Mouse (Mus musculus) myocyte (in vitro differentiated cells): ENCODE data around the gene Tshr. TPM values are rescaled to one million over a fixed set of nuclear protein-coding genes. Genes with fewer than 3 reads are reported as not detected.
"Not testable (repeated sequence)": the region's sequence is repeated elsewhere in the genome, so short reads cannot be mapped to it uniquely, and the experiment has no call there.

Source experiments
- H3K27me3 ChIP-seq: one replicate; pipeline ENCODE4 v1.6.1; 2011; ENCODE audit not compliant: control insufficient read depth, insufficient read depth, insufficient read length
- H3K36me3 ChIP-seq: one replicate; pipeline ENCODE4 v1.6.1; 2011; ENCODE audit not compliant: control insufficient read depth, insufficient read depth
- H3K4me2 ChIP-seq: one replicate; pipeline ENCODE4 v1.6.1; 2011; ENCODE audit warnings: low read depth, control low read depth
- H3K4me3 ChIP-seq: one replicate; pipeline ENCODE4 v1.5.1; 2011; ENCODE audit warnings: mild to moderate bottlenecking, control low read depth, moderate library complexity
- H3K79me2 ChIP-seq: one replicate; pipeline ENCODE4 v1.6.1; 2011; ENCODE audit not compliant: control insufficient read depth, insufficient read depth
- H3ac ChIP-seq: one replicate; pipeline ENCODE4 v1.6.1; 2011; ENCODE audit not compliant: control insufficient read depth, insufficient read length
- CEBPB ChIP-seq: IDR thresholded peaks from 2 replicates; pipeline ENCODE4 v1.6.1; 2011; ENCODE audit warnings: mild to moderate bottlenecking, moderate library complexity; ENCODE audit not compliant: poor library complexity, insufficient read depth, severe bottlenecking
- E2F4 ChIP-seq: IDR thresholded peaks from one replicate; pipeline ENCODE4 v1.6.1; 2011; ENCODE audit warnings: mild to moderate bottlenecking, control low read depth, moderate library complexity; ENCODE audit not compliant: insufficient read depth
- MAX ChIP-seq: IDR thresholded peaks from one replicate; pipeline ENCODE4 v1.6.1; 2011; ENCODE audit warnings: low read depth, mild to moderate bottlenecking, control low read depth
- MYOD1 ChIP-seq, 3 experiments: IDR thresholded peaks; one replicate each; pipeline ENCODE4 v1.6.1; 2011; ENCODE audit warnings: control low read depth in 2 of 3, low read depth in 2 of 3, mild to moderate bottlenecking in 2 of 3, moderate library complexity in 1 of 3; ENCODE audit not compliant: insufficient read length in 2 of 3, control insufficient read depth in 1 of 3
- MYOG ChIP-seq, 3 experiments: IDR thresholded peaks; one replicate each; pipeline ENCODE4 v1.6.1; 2011; ENCODE audit warnings: control low read depth in 2 of 3, low read depth in 2 of 3, mild to moderate bottlenecking in 2 of 3; ENCODE audit not compliant: insufficient read length in 2 of 3, control insufficient read depth in 1 of 3, insufficient read depth in 1 of 3
- POLR2A ChIP-seq: IDR thresholded peaks from one replicate; pipeline ENCODE4 v1.6.1; 2011; ENCODE audit warnings: low read depth, mild to moderate bottlenecking, control low read depth, moderate library complexity; ENCODE audit not compliant: insufficient read length
- POLR2AphosphoS2 ChIP-seq: IDR thresholded peaks from one replicate; pipeline ENCODE4 v1.6.1; 2011; ENCODE audit warnings: low read depth, control low read depth; ENCODE audit not compliant: insufficient read length
- REST ChIP-seq: IDR thresholded peaks from one replicate; pipeline ENCODE4 v1.6.1; 2011; ENCODE audit warnings: mild to moderate bottlenecking, control low read depth, moderate library complexity; ENCODE audit not compliant: insufficient read depth, insufficient read length
- SRF ChIP-seq: IDR thresholded peaks from one replicate; pipeline ENCODE4 v1.6.1; 2011; ENCODE audit warnings: low read depth; ENCODE audit not compliant: control insufficient read depth, insufficient read length
- TCF12 ChIP-seq: IDR thresholded peaks from one replicate; pipeline ENCODE4 v1.6.1; 2011; ENCODE audit warnings: mild to moderate bottlenecking, control low read depth; ENCODE audit not compliant: poor library complexity, insufficient read depth, severe bottlenecking
- TCF3 ChIP-seq: IDR thresholded peaks from one replicate; pipeline ENCODE4 v1.6.1; 2011; ENCODE audit warnings: low read depth, control low read depth; ENCODE audit not compliant: insufficient read length
- USF1 ChIP-seq: IDR thresholded peaks from one replicate; pipeline ENCODE4 v1.6.1; 2011; ENCODE audit warnings: low read depth, mild to moderate bottlenecking, control low read depth, moderate library complexity
- polyA plus RNA-seq: library from polyadenylated mRNA; unstranded; fragments of >200 nt; fragmentation: generic; extraction: Trizol; gene quantifications from one replicate; pipeline ENCODE4 v1.2.1, GENCODE M21; 2012; ENCODE audit warnings: missing spikeins

Tshr gene
- not detected for polyA plus RNA-seq

DNA sequence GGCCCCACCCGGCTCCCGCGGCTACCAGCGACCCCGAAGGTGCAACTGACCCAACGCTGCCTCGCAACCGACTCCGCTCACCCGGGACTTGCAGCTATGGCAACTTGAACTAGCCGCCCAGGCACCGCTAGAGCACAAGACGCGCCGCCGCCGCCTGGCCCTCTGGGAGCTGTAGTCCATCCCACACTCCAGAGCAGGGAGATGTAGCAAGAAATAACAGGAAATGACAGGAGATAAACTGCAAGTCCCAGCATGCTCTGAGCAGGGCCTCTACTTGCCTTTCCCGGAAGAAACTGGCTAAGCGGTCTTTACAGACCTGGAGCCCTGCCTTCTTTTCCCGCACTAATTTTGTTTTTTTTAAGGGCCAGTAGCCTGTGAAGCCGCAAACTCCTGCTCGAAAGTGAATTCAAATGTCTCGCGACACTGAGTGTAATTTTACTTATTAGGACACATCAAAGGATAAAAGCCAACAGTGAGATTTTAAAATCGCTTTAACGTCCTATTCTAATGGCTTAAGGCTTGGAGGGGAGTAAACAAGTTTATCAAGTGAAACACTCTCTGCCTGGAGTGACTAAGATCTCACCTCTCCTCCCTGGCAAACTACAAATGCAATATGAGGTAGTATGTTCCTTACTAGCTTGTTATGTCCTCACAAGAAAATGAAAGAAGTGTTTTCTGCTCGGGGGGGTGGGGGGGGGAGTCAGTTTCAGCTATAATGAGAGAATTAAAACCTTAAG, at the start of gene Tshr, which contains the start of gene Cep128:
TSS of gene Tshr (plus strand) at position 283 of the 737 bp plus-strand sequence.
TSS of gene Cep128 (minus strand) at position 129 of the 737 bp plus-strand sequence.
- H3K4me2 ChIP-seq, result peak within 1 kb of the TSS; percentile 90
- peaks cover 3% of the 10 kb centered on the region for H3K79me2 ChIP-seq
- peak within 1 kb of the TSS; percentile 70 for H3K4me3 ChIP-seq
- H3ac ChIP-seq, result no peak within 1 kb of the TSS
- no peak for TF ChIP-seq TCF3
- TF ChIP-seq TCF12, result no peak
- TF ChIP-seq MYOD1 (IDR thresholded peaks at IDR 0.05; ENCODE audit: control insufficient read depth in 1 of 3, insufficient read length in 2 of 3, low read depth in 2 of 3), result no peak
- TF ChIP-seq MYOG (IDR thresholded peaks at IDR 0.05; ENCODE audit: control insufficient read depth in 1 of 3, insufficient read depth in 1 of 3, insufficient read length in 2 of 3, low read depth in 2 of 3), result no peak
- TF ChIP-seq POLR2AphosphoS2, result no peak
- peak; percentile 96 for TF ChIP-seq E2F4
- TF ChIP-seq REST, result no peak
- TF ChIP-seq CEBPB, result no peak
- TF ChIP-seq USF1, result peak; percentile 8
- peak; percentile 53 for TF ChIP-seq POLR2A
- TF ChIP-seq MAX, result no peak
- TF ChIP-seq SRF, result peak; percentile 69
- H3K27me3 ChIP-seq, result no peaks in the 10 kb centered on the region
- H3K36me3 ChIP-seq, result no peaks in the 10 kb centered on the region

DNA sequence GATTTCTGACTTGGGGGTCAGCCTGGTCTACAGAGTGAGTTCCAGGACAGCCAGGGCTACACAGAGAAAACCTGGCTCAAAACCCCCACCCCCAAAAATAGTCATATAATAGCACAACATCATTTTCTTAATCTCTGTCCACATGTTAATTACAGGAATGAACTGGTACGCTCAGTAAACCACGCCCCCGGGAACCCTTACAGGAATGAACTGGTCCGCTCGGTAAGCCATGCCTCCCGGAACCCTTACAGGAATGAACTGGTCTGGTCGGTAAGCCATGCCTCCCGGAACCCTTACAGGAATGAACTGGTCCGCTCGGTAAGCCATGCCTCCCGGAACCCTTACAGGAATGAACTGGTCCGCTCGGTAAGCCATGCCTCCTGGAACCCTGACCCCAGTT, 45.7 kb upstream of the Tshr start:
- not testable (repeated sequence) for H3K27me3 ChIP-seq, H3K4me2 ChIP-seq, H3K79me2 ChIP-seq, H3ac ChIP-seq, H3K4me3 ChIP-seq, H3K36me3 ChIP-seq

DNA sequence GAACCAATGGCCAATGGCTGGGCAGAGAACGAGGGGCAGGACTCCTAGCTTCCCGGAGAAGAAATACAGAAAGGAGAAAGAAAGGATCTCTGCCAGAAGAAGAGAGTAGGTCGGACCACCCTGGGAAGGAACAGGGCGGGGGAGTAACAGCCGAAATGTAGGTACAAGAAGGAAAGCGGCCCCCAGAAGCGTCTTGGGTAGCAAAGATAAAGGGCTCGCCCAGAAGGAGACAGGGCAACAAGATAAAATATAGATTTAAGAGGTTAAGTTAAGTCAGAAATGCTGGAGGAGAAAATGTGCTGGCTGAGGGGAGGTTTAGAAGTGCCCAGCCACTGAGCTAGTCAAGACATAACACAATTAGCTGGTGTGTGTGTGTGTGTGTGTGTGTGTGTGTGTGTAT, 30.6 kb upstream of the Tshr start:
- Histone ChIP-seq H3K27me3 (no peaks in the 10 kb centered on the region), H3ac (no peak overlapping the region), H3K4me3 (no peak overlapping the region), H3K79me2 (no peaks in the 10 kb centered on the region), H3K4me2 (no peak overlapping the region), H3K36me3 (no peaks in the 10 kb centered on the region)
- no peak for TF ChIP-seq USF1
- TF ChIP-seq CEBPB, result no peak
- no peak for TF ChIP-seq TCF12
- TF ChIP-seq MYOG (IDR thresholded peaks at IDR 0.05; ENCODE audit: control insufficient read depth in 1 of 3, insufficient read depth in 1 of 3, insufficient read length in 2 of 3, low read depth in 2 of 3), result no peak
- no peak for TF ChIP-seq TCF3
- no peak for TF ChIP-seq REST
- TF ChIP-seq MYOD1 (IDR thresholded peaks at IDR 0.05; ENCODE audit: control insufficient read depth in 1 of 3, insufficient read length in 2 of 3, low read depth in 2 of 3), result no peak
- no peak for TF ChIP-seq POLR2AphosphoS2

DNA sequence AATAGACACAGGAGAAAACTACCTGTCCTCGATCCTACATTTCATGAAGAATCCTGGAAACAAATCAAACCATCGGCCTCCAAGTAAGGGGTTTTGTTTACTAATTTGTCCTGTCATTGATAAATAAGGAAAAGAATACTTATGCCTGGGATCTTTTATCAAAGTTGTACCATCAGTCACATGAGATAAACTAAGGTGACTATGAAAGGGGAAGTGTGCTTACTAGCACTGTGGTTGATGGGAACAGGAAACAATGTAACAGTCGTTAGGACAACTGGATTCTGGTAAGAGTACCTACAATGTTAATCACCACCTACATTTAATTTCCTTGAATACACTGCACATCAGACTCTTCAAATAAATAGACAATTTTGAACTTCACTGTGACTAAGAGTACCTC, 15.2 kb upstream of the Tshr start:
- Histone ChIP-seq H3K4me3 (no peak overlapping the region), H3ac (no peak overlapping the region), H3K4me2 (no peak overlapping the region), H3K27me3 (no peaks in the 10 kb centered on the region), H3K36me3 (peaks cover 6% of the 10 kb centered on the region), H3K79me2 (no peaks in the 10 kb centered on the region)
- TF ChIP-seq POLR2A, result no peak
- no peak for TF ChIP-seq REST
- no peak for TF ChIP-seq MAX
- TF ChIP-seq SRF, result no peak
- no peak for TF ChIP-seq MYOG (IDR thresholded peaks at IDR 0.05; ENCODE audit: control insufficient read depth in 1 of 3, insufficient read depth in 1 of 3, insufficient read length in 2 of 3, low read depth in 2 of 3)

DNA sequence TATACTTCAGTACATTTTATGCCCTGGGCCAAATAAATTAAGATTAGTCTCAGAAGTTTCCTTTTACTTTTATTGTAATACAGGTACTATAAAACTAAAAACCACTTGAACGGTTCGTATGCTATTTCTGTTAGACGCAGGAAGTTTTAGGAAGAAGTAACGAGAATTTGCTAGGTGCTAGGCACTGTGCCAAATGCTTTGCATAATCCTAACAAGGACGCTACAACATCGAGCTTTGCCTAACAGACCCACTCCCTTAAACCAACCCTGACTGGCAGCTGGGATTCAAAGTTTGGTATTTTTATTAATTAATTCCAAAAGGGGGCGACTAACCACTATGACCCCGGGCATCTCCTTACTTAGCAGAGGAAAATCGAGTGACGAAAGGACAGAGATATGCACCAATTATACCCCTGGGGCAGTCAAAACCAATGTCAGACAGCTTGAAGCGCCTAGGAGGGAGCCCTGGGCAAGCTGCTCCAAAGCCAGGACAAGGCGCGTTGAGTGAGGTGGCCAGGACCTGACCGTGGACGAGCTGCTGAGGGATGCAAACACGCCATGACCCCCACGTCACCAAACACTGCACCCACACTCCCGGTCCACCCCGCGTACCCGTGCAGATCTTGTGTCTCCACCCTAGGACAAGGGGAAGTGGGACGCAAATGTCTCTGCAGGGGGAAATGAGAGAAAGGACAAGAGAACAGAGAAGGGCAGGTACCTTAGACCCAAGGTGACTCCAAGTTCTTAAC, 673 bp upstream of the Tshr start:
- TF ChIP-seq TCF12, result no peak
- no peak for TF ChIP-seq CEBPB
- no peak for TF ChIP-seq POLR2AphosphoS2
- TF ChIP-seq SRF, result no peak
- TF ChIP-seq POLR2A, result no peak
- no peak for TF ChIP-seq E2F4
- TF ChIP-seq MYOG (IDR thresholded peaks at IDR 0.05; ENCODE audit: control insufficient read depth in 1 of 3, insufficient read depth in 1 of 3, insufficient read length in 2 of 3, low read depth in 2 of 3), result no peak
- TF ChIP-seq MAX, result no peak
- TF ChIP-seq MYOD1 (IDR thresholded peaks at IDR 0.05; ENCODE audit: control insufficient read depth in 1 of 3, insufficient read length in 2 of 3, low read depth in 2 of 3), result no peak
- no peak for TF ChIP-seq TCF3
- TF ChIP-seq USF1, result no peak
- no peak for TF ChIP-seq REST
- no peaks in the 10 kb centered on the region for H3K36me3 ChIP-seq
- peak overlapping the region; percentile 87 for H3K4me2 ChIP-seq
- H3K79me2 ChIP-seq, result peaks cover 3% of the 10 kb centered on the region
- peak overlapping the region; percentile 70 for H3K4me3 ChIP-seq
- H3ac ChIP-seq, result no peak overlapping the region
- H3K27me3 ChIP-seq, result no peaks in the 10 kb centered on the region
